Mouse (Mus musculus) heart, embryonic 16.5 days (tissue): ENCODE measurements around the gene Gigyf2. TPM values are rescaled to one million over a fixed set of nuclear protein-coding genes. Genes with fewer than 3 reads are reported as not detected.

ENCODE experiments used
- ATAC-seq: fragments of 200-750 bp; cut with Nextera tagmentation; replicated peaks from 2 replicates; pipeline ENCODE4 v1.8.0; 2017; ENCODE audit warnings: moderate number of reproducible peaks; ENCODE audit not compliant: insufficient read depth, low FRiP score; ENCODE audit errors: extremely low read depth
- H3K27ac ChIP-seq: fragments of 300-500 bp; sonication (generic); 2 replicates; pipeline ENCODE4 v1.5.1; 2014; ENCODE audit warnings: mild to moderate bottlenecking, low read length, control low read depth, moderate library complexity
- H3K27me3 ChIP-seq: fragments of 300-500 bp; sonication (generic); 2 replicates; pipeline ENCODE4 v1.6.1; 2014; ENCODE audit warnings: low read length, mixed read lengths; ENCODE audit not compliant: control insufficient read depth, insufficient read depth
- H3K36me3 ChIP-seq: fragments of 300-500 bp; sonication (generic); 2 replicates; pipeline ENCODE4 v1.6.1; 2014; ENCODE audit not compliant: control insufficient read depth, insufficient read depth
- H3K4me1 ChIP-seq: fragments of 300-500 bp; sonication (generic); 2 replicates; pipeline ENCODE4 v1.6.1; 2014; ENCODE audit warnings: low read length, mixed read lengths; ENCODE audit not compliant: control insufficient read depth, insufficient read depth
- H3K4me2 ChIP-seq: fragments of 300-500 bp; sonication (generic); 2 replicates; pipeline ENCODE4 v1.6.1; 2014; ENCODE audit warnings: low read depth, mild to moderate bottlenecking, control low read depth, low read length
- H3K4me3 ChIP-seq: fragments of 300-500 bp; sonication (generic); 2 replicates; pipeline ENCODE4 v1.5.1; 2014; ENCODE audit warnings: mild to moderate bottlenecking, control low read depth, low read length
- H3K9ac ChIP-seq: fragments of 300-500 bp; sonication (generic); 2 replicates; pipeline ENCODE4 v1.6.1; 2014; ENCODE audit warnings: low read length, control low read depth
- H3K9me3 ChIP-seq: fragments of 300-500 bp; sonication (generic); replicated peaks from 2 replicates; pipeline ENCODE4 v1.6.1; 2016; ENCODE audit warnings: low read length; ENCODE audit not compliant: control insufficient read depth
- WGBS: fragments of 180-500 bp; shearing (Covaris S2); extraction: QIAGEN DNeasy Blood & Tissue Kit; methylation state at CpG from one replicate; pipeline ENCODE4 v1.1.7; 2014; 5-methylcytosine and 5-hydroxymethylcytosine counted together
- polyA plus RNA-seq: library from polyadenylated mRNA; unstranded; fragments of >200 nt; fragmentation: Nextera tagmentation; extraction: Ambion mirVana; gene quantifications from 2 replicates; pipeline ENCODE4 v1.2.1, GENCODE M21; 2015

Gigyf2 gene
- polyA plus RNA-seq, 1 experiment from 2014 or later, result 31.6 TPM

DNA sequence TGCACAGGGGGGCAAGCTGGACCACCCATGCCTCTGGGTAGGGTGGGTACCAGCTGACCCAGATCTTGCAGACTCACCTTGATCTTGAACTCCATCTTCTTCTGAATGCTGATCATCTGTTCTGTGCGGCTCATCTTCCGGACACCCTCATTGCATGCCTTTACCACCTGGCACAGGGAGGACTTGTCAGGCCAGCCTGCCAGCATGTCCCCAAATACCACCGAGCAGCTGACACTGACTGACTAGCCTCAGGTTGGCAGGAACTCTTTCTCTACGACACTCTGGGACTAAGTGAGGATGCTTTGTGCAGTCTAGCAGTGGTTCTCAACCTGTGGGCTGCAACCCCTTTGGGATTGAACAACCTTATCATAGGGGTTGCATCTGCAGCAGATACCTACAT is 155.7 kb downstream of the Gigyf2 start:
- Histone ChIP-seq H3K27ac (no peak overlapping the region), H3K9ac (no peak overlapping the region), H3K27me3 (no peaks in the 10 kb centered on the region), H3K4me1 (no peaks in the 10 kb centered on the region), H3K4me2 (no peak overlapping the region), H3K4me3 (no peak overlapping the region), H3K36me3 (no peaks in the 10 kb centered on the region), H3K9me3 (no peaks in the 10 kb centered on the region)
- 85% methylated on average over 4 of the region's 4 CpGs for WGBS
- ATAC-seq, result no peak

DNA sequence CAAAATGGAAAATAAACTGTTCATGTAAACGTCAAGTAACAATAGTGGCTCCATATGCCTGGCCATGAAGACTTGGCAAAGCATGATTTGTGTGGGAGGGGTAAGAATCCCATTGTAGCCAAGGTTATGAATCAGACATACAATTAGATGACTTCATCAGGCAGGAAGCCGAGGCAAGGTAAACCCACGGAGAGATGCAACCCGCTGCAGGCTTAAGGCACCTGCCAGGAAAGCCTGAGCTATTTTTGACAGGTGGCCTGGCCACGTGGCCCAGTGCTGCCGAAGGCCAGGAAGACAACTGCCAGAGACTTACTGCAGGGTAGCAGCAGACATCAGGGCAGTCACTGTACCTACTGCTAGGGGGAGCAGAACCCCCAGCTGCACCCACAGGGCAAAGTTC is 159.6 kb downstream of the Gigyf2 start:
- no peak overlapping the region for H3K4me2 ChIP-seq
- ATAC-seq, result no peak
- no peaks in the 10 kb centered on the region for H3K9me3 ChIP-seq
- no peaks in the 10 kb centered on the region for H3K4me1 ChIP-seq
- no peaks in the 10 kb centered on the region for H3K27me3 ChIP-seq
- H3K9ac ChIP-seq, result no peak overlapping the region
- H3K27ac ChIP-seq, result no peak overlapping the region
- H3K4me3 ChIP-seq, result no peak overlapping the region
- WGBS, result 49% methylated on average over 6 of the region's 6 CpGs
- H3K36me3 ChIP-seq, result no peaks in the 10 kb centered on the region

- Histone ChIP-seq H3K9me3 (peaks cover 3% of the 10 kb centered on the region; the same call in 1 of the 2 replicates), H3K36me3 (no peaks in the 10 kb centered on the region), H3K9ac (no peak overlapping the region), H3K27me3 (no peaks in the 10 kb centered on the region), H3K27ac (no peak overlapping the region), H3K4me1 (no peaks in the 10 kb centered on the region), H3K4me3 (no peak overlapping the region), H3K4me2 (no peak overlapping the region)
- ATAC-seq, result no peak
- WGBS, result 42% methylated on average over 3 of the region's 3 CpGs
Observed at GRCm38 (mm10) chr1:87492285-87492684, 165.5 kb downstream of the Gigyf2 start.

- Histone ChIP-seq H3K4me1 (no peaks in the 10 kb centered on the region), H3K27ac (no peak overlapping the region), H3K4me2 (no peak overlapping the region), H3K9me3 (peaks cover 3% of the 10 kb centered on the region; the same call in 1 of the 2 replicates), H3K4me3 (no peak overlapping the region), H3K9ac (no peak overlapping the region), H3K27me3 (no peaks in the 10 kb centered on the region), H3K36me3 (no peaks in the 10 kb centered on the region)
- 61% methylated on average over 4 of the region's 4 CpGs for WGBS
- ATAC-seq, result no peak
Observed at GRCm38 (mm10) chr1:87493542-87493941, 166.7 kb downstream of the Gigyf2 start.

Other genes starting within 250 kb of the Gigyf2 start
- not detected in 2 replicates for gene Alppl2, start 237.1 kb upstream of the Gigyf2 start, polyA plus RNA-seq
- 0.74 TPM in 1 of 2 replicates, not detected in the other for gene Alpi, start 225.4 kb upstream of the Gigyf2 start, polyA plus RNA-seq
- gene Akp3, start 202.0 kb upstream of the Gigyf2 start, polyA plus RNA-seq, result not detected in 2 replicates
- gene Ecel1, start 170.5 kb upstream of the Gigyf2 start, polyA plus RNA-seq, result 0.71 and 0.88 TPM in 2 replicates
- not detected in 2 replicates for gene Prss56, start 143.7 kb upstream of the Gigyf2 start, polyA plus RNA-seq
- gene Chrnd, start 136.4 kb upstream of the Gigyf2 start, polyA plus RNA-seq, result 0.05 and 0.13 TPM in 2 replicates
- gene Chrng, start 122.3 kb upstream of the Gigyf2 start, polyA plus RNA-seq, result 1.1 and 1.6 TPM in 2 replicates
- 100 and 104 TPM in 2 replicates for gene Eif4e2, start 113.1 kb upstream of the Gigyf2 start, polyA plus RNA-seq
- gene Efhd1, start 62.6 kb upstream of the Gigyf2 start, polyA plus RNA-seq, result 0.46 and 0.76 TPM in 2 replicates
- 0.97 and 2.4 TPM in 2 replicates for gene Kcnj13, start 67.7 kb downstream of the Gigyf2 start, polyA plus RNA-seq
- not detected in 2 replicates for gene Snorc, start 143.3 kb downstream of the Gigyf2 start, polyA plus RNA-seq
- gene Neu2, start 182.9 kb downstream of the Gigyf2 start, polyA plus RNA-seq, result 1.7 and 2.5 TPM in 2 replicates
- 0.32 and 0.99 TPM in 2 replicates for gene Ngef, start 246.9 kb downstream of the Gigyf2 start, polyA plus RNA-seq